Mouse (Mus musculus) heart, postnatal 0 days (tissue): Measurements from ENCODE around the gene Pde4d.

ENCODE experiments used
- CTCF ChIP-seq: IDR thresholded peaks from 2 replicates; pipeline ENCODE4 v1.5.1; 2016; ENCODE audit warnings: antibody characterized with exemption, control low read depth, low read depth
- EP300 ChIP-seq: IDR thresholded peaks from 2 replicates; pipeline ENCODE4 v1.6.1; 2016; ENCODE audit warnings: antibody characterized with exemption, low read depth

GRCm38 (mm10) chr13:109903764-109904510 lies 1454.2 kb downstream of the Pde4d start:
- TF ChIP-seq CTCF, result no peak
- no peak for TF ChIP-seq EP300
